Mouse (Mus musculus) thymus, postnatal 0 days (tissue): ENCODE data around the gene Ier5l. TPM values are rescaled to one million over a fixed set of nuclear protein-coding genes. Genes with fewer than 3 reads are reported as not detected.

Experiments
- DNase-seq: peaks from one replicate; pipeline ENCODE4 v3.0.0-alpha.2; 2015; ENCODE audit warnings: low spot score
- polyA plus RNA-seq: library from polyadenylated mRNA; unstranded; fragments of >200 nt; fragmentation: Nextera tagmentation; extraction: Ambion mirVana; gene quantifications from 2 replicates; pipeline ENCODE4 v1.2.1, GENCODE M21; 2015

Gene Ier5l
- polyA plus RNA-seq, 1 experiment from 2014 or later: 0.69 TPM

- DNase-seq: no peak
Observed at GRCm38 (mm10) chr2:30470143-30470946, 3.7 kb downstream of the Ier5l start.

- peak; percentile 78 for DNase-seq
Observed at GRCm38 (mm10) chr2:30469796-30470142, 4.2 kb downstream of the Ier5l start.

- no peak for DNase-seq
Observed at GRCm38 (mm10) chr2:30469009-30469408, 5.0 kb downstream of the Ier5l start.

GRCm38 (mm10) chr2:30466787-30467186 lies 7.2 kb downstream of the Ier5l start:
- DNase-seq: no peak

- no peak for DNase-seq
Observed at GRCm38 (mm10) chr2:30464411-30464810, 9.6 kb downstream of the Ier5l start.

- DNase-seq: peak; percentile 89
Observed at GRCm38 (mm10) chr2:30463904-30464330, 10.1 kb downstream of the Ier5l start.

- DNase-seq: no peak
Observed at GRCm38 (mm10) chr2:30463341-30463761, 10.7 kb downstream of the Ier5l start.

GRCm38 (mm10) chr2:30459241-30459640 lies 14.8 kb downstream of the Ier5l start:
- no peak for DNase-seq

- DNase-seq: no peak
Observed at GRCm38 (mm10) chr2:30458349-30458748, 15.7 kb downstream of the Ier5l start.

- DNase-seq: no peak
Observed at GRCm38 (mm10) chr2:30456104-30456980, 17.7 kb downstream of the Ier5l start.

GRCm38 (mm10) chr2:30454587-30454986 lies 19.4 kb downstream of the Ier5l start:
- no peak for DNase-seq

- no peak for DNase-seq
Observed at GRCm38 (mm10) chr2:30453570-30453969, 20.4 kb downstream of the Ier5l start.

GRCm38 (mm10) chr2:30451525-30451924 lies 22.5 kb downstream of the Ier5l start:
- no peak for DNase-seq

- no peak for DNase-seq
Observed at GRCm38 (mm10) chr2:30450530-30450929, 23.5 kb downstream of the Ier5l start.

GRCm38 (mm10) chr2:30448371-30448770 lies 25.6 kb downstream of the Ier5l start:
- DNase-seq: no peak

- DNase-seq: no peak
Observed at GRCm38 (mm10) chr2:30446891-30447826, 26.9 kb downstream of the Ier5l start.

- no peak for DNase-seq
Observed at GRCm38 (mm10) chr2:30445312-30445711, 28.7 kb downstream of the Ier5l start.

- DNase-seq: no peak
Observed at GRCm38 (mm10) chr2:30444450-30444849, 29.6 kb downstream of the Ier5l start.

- DNase-seq: no peak
Observed at GRCm38 (mm10) chr2:30444006-30444405, 30.0 kb downstream of the Ier5l start.

GRCm38 (mm10) chr2:30443281-30443680 lies 30.7 kb downstream of the Ier5l start:
- no peak for DNase-seq

- no peak for DNase-seq
Observed at GRCm38 (mm10) chr2:30442498-30442890, 31.5 kb downstream of the Ier5l start.
